Mouse (Mus musculus) neural tube, postnatal 0 days (tissue): ENCODE measurements around the gene Olfr1270. TPM values are rescaled to one million over a fixed set of nuclear protein-coding genes. Genes with fewer than 3 reads are reported as not detected.

Experiments used
- polyA plus RNA-seq: library from polyadenylated mRNA; unstranded; fragments of >200 nt; fragmentation: Nextera tagmentation; extraction: Ambion mirVana; gene quantifications from 2 replicates; pipeline ENCODE4 v1.2.1, GENCODE M21; 2015

The Olfr1270 gene
- not detected in 2 replicates for polyA plus RNA-seq

GRCm38 (mm10) chr2:90152991-90153390 lies at the start of gene Olfr1270:
Gene Olfr1270 (minus strand): TSS chr2:90153091.

GRCm38 (mm10) chr2:90142196-90142595 lies 10.7 kb downstream of the Olfr1270 start, which contains the start of gene Olfr32:
Gene Olfr32 (minus strand): TSS chr2:90142296.

DNA sequence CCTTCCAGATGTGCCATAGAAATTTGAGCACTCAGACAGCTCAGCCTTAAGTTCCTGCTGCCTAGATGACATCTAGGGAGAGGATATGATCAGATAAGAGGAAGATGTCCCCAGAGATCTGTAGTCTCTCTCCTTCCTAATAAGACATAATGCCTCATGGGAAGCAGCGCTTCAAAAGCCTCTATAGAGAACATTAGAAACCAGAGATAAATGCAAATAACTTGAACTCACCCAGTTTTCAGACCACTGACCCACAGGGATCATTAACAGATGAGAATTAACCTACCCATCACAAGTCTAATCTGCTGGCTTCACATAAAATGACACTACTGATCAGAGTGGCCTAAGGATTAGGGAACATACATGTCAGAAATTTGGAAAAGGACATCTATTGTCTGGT lies 31.6 kb downstream of the Olfr1270 start, which contains the start of gene Olfr1269:
Gene Olfr1269 (minus strand): TSS at position 101 of the 400 bp plus-strand sequence.

Other genes with a start within 250 kb of the Olfr1270 start
- gene Olfr1258, start 225.8 kb downstream of the Olfr1270 start, polyA plus RNA-seq, result not detected in 2 replicates
- not detected in 2 replicates for gene Olfr1259, start 204.4 kb downstream of the Olfr1270 start, polyA plus RNA-seq
- gene Olfr1260, start 178.8 kb downstream of the Olfr1270 start, polyA plus RNA-seq, result not detected in 2 replicates
- not detected in 2 replicates for gene Olfr1261, start 161.9 kb downstream of the Olfr1270 start, polyA plus RNA-seq
- not detected in 2 replicates for gene Olfr1262, start 152.9 kb downstream of the Olfr1270 start, polyA plus RNA-seq
- not detected in 2 replicates for gene Olfr1263, start 141.0 kb downstream of the Olfr1270 start, polyA plus RNA-seq
- not detected in 2 replicates for gene Olfr1264, start 127.5 kb downstream of the Olfr1270 start, polyA plus RNA-seq
- gene Olfr1265, start 117.8 kb downstream of the Olfr1270 start, polyA plus RNA-seq, result not detected in 2 replicates
- not detected in 2 replicates for gene Olfr140, start 89.5 kb downstream of the Olfr1270 start, polyA plus RNA-seq
- gene Olfr1269, start 31.7 kb downstream of the Olfr1270 start, polyA plus RNA-seq, result not detected in 2 replicates
- gene Olfr32, start 10.8 kb downstream of the Olfr1270 start, polyA plus RNA-seq, result not detected in 2 replicates
- not detected in 2 replicates for gene Olfr1506, start 71.4 kb upstream of the Olfr1270 start, polyA plus RNA-seq
- not detected in 2 replicates for gene Olfr142, start 104.5 kb upstream of the Olfr1270 start, polyA plus RNA-seq
- gene Olfr1271, start 117.9 kb upstream of the Olfr1270 start, polyA plus RNA-seq, result not detected in 2 replicates
- not detected in 2 replicates for gene Olfr1272, start 139.8 kb upstream of the Olfr1270 start, polyA plus RNA-seq
- not detected in 2 replicates for gene Gm13769, start 169.1 kb upstream of the Olfr1270 start, polyA plus RNA-seq
- not detected in 2 replicates for gene Olfr1274-ps, start 245.6 kb upstream of the Olfr1270 start, polyA plus RNA-seq